Mouse (Mus musculus): Measurements from ENCODE around the gene Uggt1.

The Uggt1 gene

GRCm38 (mm10) chr1:36162687-36163086, 81.8 kb downstream of the Uggt1 start:
- no peak for DNase-seq

- DNase-seq = no peak
Observed at GRCm38 (mm10) chr1:36161208-36161607, 83.3 kb downstream of the Uggt1 start.

GRCm38 (mm10) chr1:36160246-36160645, 84.3 kb downstream of the Uggt1 start:
- DNase-seq = no peak

- DNase-seq = peak; percentile 39 to 51
Observed at GRCm38 (mm10) chr1:36149411-36149810, 95.1 kb downstream of the Uggt1 start.

- DNase-seq = no peak
Observed at GRCm38 (mm10) chr1:36148809-36149208, 95.7 kb downstream of the Uggt1 start.

- DNase-seq = peak; percentile 65 to 67
Observed at GRCm38 (mm10) chr1:36145050-36145449, 99.5 kb downstream of the Uggt1 start.

GRCm38 (mm10) chr1:36140311-36140710, 104.2 kb downstream of the Uggt1 start:
- peak; percentile 48 to 52 for DNase-seq

- DNase-seq = peak; percentile 80 to 83
Observed at GRCm38 (mm10) chr1:36134584-36134983, 109.9 kb downstream of the Uggt1 start.

GRCm38 (mm10) chr1:36133647-36134046, 110.9 kb downstream of the Uggt1 start:
- DNase-seq = no peak

- no peak for DNase-seq
Observed at GRCm38 (mm10) chr1:36133041-36133440, 111.5 kb downstream of the Uggt1 start.

GRCm38 (mm10) chr1:36132211-36132610, 112.3 kb downstream of the Uggt1 start:
- DNase-seq = no peak

GRCm38 (mm10) chr1:36131766-36132165, 112.8 kb downstream of the Uggt1 start:
- DNase-seq = no peak

GRCm38 (mm10) chr1:36131154-36131553, 113.4 kb downstream of the Uggt1 start:
- no peak for DNase-seq

- DNase-seq = peak in 1 of 2 experiments; percentile 19
Observed at GRCm38 (mm10) chr1:36130307-36131035, 114.0 kb downstream of the Uggt1 start.

- no peak for DNase-seq
Observed at GRCm38 (mm10) chr1:36129881-36130280, 114.6 kb downstream of the Uggt1 start.

GRCm38 (mm10) chr1:36129126-36129525, 115.4 kb downstream of the Uggt1 start:
- no peak for DNase-seq

- no peak for DNase-seq
Observed at GRCm38 (mm10) chr1:36125076-36125475, 119.4 kb downstream of the Uggt1 start.

GRCm38 (mm10) chr1:36121172-36121571, 123.3 kb downstream of the Uggt1 start:
- no peak for DNase-seq

- no peak for DNase-seq
Observed at GRCm38 (mm10) chr1:36119426-36119825, 125.1 kb downstream of the Uggt1 start.

GRCm38 (mm10) chr1:36118958-36119357, 125.6 kb downstream of the Uggt1 start:
- no peak for DNase-seq

GRCm38 (mm10) chr1:36118061-36118685, 126.3 kb downstream of the Uggt1 start:
- peak in 1 of 2 experiments; percentile 22 for DNase-seq

- no peak for DNase-seq
Observed at GRCm38 (mm10) chr1:36116488-36116887, 128.0 kb downstream of the Uggt1 start.

- no peak for DNase-seq
Observed at GRCm38 (mm10) chr1:36114844-36115243, 129.7 kb downstream of the Uggt1 start.

GRCm38 (mm10) chr1:36113670-36114069, 130.8 kb downstream of the Uggt1 start:
- no peak for DNase-seq

All from cerebellum, postnatal 10 days (tissue).